Mouse (Mus musculus) ES-Bruce4 (cell line): ENCODE results near the gene Prpf31. TPM values are rescaled to one million over a fixed set of nuclear protein-coding genes. Genes with fewer than 3 reads are reported as not detected.

ENCODE experiments used
- H3K27ac ChIP-seq: 2 replicates; pipeline ENCODE4 v1.5.1; 2012; ENCODE audit warnings: low read length, inconsistent platforms; ENCODE audit not compliant: insufficient read depth
- H3K27me3 ChIP-seq: 2 replicates; pipeline ENCODE4 v1.6.1; 2012; ENCODE audit warnings: mild to moderate bottlenecking, low read length, inconsistent platforms; ENCODE audit not compliant: control insufficient read depth, poor library complexity, insufficient read depth, severe bottlenecking
- H3K36me3 ChIP-seq: 2 replicates; pipeline ENCODE4 v1.6.1; 2012; ENCODE audit warnings: inconsistent platforms, mild to moderate bottlenecking, low read length, moderate library complexity; ENCODE audit not compliant: control insufficient read depth, poor library complexity, insufficient read depth, severe bottlenecking
- H3K4me1 ChIP-seq: one replicate; pipeline ENCODE4 v1.8.1; 2011; ENCODE audit warnings: low read length; ENCODE audit not compliant: control insufficient read depth, insufficient read depth
- H3K4me3 ChIP-seq: 2 replicates; pipeline ENCODE4 v1.5.1; 2011; ENCODE audit warnings: low read depth, mild to moderate bottlenecking, low read length
- H3K9ac ChIP-seq: 2 replicates; pipeline ENCODE4 v1.6.1; 2012; ENCODE audit warnings: low read depth, mild to moderate bottlenecking, inconsistent platforms; ENCODE audit not compliant: poor library complexity, severe bottlenecking
- H3K9me3 ChIP-seq: replicated peaks from 2 replicates; pipeline ENCODE4 v1.6.1; 2012; ENCODE audit warnings: mild to moderate bottlenecking, low read length, inconsistent platforms; ENCODE audit not compliant: control insufficient read depth, poor library complexity, insufficient read depth, severe bottlenecking
- CTCF ChIP-seq: IDR thresholded peaks from one replicate; pipeline ENCODE4 v1.8.1; 2011; ENCODE audit warnings: low read depth, low read length
- EP300 ChIP-seq: IDR thresholded peaks from 2 replicates; pipeline ENCODE4 v1.6.1; 2011; ENCODE audit warnings: low read depth, low read length; ENCODE audit not compliant: insufficient read depth
- POLR2A ChIP-seq: IDR thresholded peaks from one replicate; pipeline ENCODE4 v1.8.1; 2011; ENCODE audit warnings: low read length; ENCODE audit not compliant: insufficient read depth
- polyA plus RNA-seq: library from polyadenylated mRNA; stranded (reverse); fragments of >200 nt; gene quantifications from 2 replicates; pipeline ENCODE4 v1.2.4, GENCODE M21; 2011; ENCODE audit warnings: low read depth; ENCODE audit not compliant: missing spikeins, insufficient read depth, insufficient read length

Prpf31 gene
- polyA plus RNA-seq, 1 experiment = 80.1 TPM

- Histone ChIP-seq H3K36me3 (peaks cover 29% of the 10 kb centered on the region), H3K9me3 (no peaks in the 10 kb centered on the region), H3K27me3 (no peaks in the 10 kb centered on the region), H3K4me1 (no peaks in the 10 kb centered on the region), H3K4me3 (peak overlapping the region; percentile 90), H3K9ac (peak overlapping the region; percentile 99), H3K27ac (no peak overlapping the region)
- TF ChIP-seq POLR2A (no peak), EP300 (no peak), CTCF (no peak)
Observed at GRCm38 (mm10) chr7:3646641-3647040, 16.9 kb downstream of the Prpf31 start.

- Histone ChIP-seq H3K27ac (no peak overlapping the region), H3K4me1 (no peaks in the 10 kb centered on the region), H3K27me3 (no peaks in the 10 kb centered on the region), H3K4me3 (no peak overlapping the region), H3K9ac (no peak overlapping the region), H3K9me3 (no peaks in the 10 kb centered on the region), H3K36me3 (peaks cover 97% of the 10 kb centered on the region)
- no peak for TF ChIP-seq CTCF
- TF ChIP-seq EP300 = no peak
- TF ChIP-seq POLR2A = no peak
Observed at GRCm38 (mm10) chr7:3656966-3657365, 27.2 kb downstream of the Prpf31 start.

GRCm38 (mm10) chr7:3658578-3658977, 28.8 kb downstream of the Prpf31 start:
- TF ChIP-seq EP300 (no peak), POLR2A (no peak), CTCF (no peak)
- Histone ChIP-seq H3K27ac (no peak overlapping the region), H3K9ac (no peak overlapping the region), H3K9me3 (no peaks in the 10 kb centered on the region), H3K4me1 (no peaks in the 10 kb centered on the region), H3K27me3 (no peaks in the 10 kb centered on the region), H3K36me3 (peaks cover 94% of the 10 kb centered on the region), H3K4me3 (no peak overlapping the region)

DNA sequence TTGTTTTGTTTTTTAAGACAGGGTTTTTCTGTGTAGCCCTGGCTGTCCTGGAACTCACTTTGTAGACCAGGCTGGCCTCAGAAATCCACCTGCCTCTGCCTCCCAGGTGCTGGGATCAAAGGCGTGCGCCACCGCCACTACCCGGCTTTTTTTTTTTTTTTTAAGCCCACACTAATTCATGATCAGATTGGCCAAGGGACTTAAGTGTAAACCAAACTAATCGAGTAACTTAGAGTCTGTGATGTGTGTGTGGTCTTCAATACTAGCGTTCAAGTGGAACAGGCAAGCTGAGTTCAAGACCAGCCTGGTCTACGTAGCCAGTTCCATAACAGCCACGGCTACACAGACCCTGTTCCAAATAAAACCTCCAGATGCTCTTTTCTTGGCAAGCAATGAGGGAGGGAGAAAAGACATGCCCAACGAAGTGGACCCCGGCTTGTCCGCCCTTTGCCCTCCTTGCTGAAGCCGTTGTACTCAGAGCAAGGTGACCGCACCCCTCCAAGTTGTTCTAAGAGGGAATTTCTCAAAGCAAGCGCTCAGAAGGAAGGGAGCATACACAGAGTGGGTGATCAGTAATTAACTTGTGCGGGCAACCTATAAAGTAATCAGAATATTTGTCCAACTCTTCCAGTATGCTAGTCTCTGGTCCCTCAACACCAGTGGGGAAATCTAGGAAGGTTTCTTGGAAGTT, 34.9 kb downstream of the Prpf31 start:
- no peak overlapping the region; the same call in 1 of the 2 replicates for H3K27ac ChIP-seq

GRCm38 (mm10) chr7:3665215-3666114, 35.7 kb downstream of the Prpf31 start, which contains the start of gene Leng1:
Gene Leng1, minus strand, starts transcription at chr7:3665840.
- H3K4me3 ChIP-seq = peak within 1 kb of the TSS; percentile 77
- H3K27me3 ChIP-seq = no peaks in the 10 kb centered on the region
- H3K4me1 ChIP-seq = no peaks in the 10 kb centered on the region
- peak within 1 kb of the TSS; percentile 75; the same call in 1 of the 2 replicates for H3K27ac ChIP-seq
- H3K36me3 ChIP-seq = peaks cover 28% of the 10 kb centered on the region
- TF ChIP-seq POLR2A (peak; percentile 78), CTCF (no peak)
- H3K9me3 ChIP-seq = no peaks in the 10 kb centered on the region
- peak within 1 kb of the TSS; percentile 53 for H3K9ac ChIP-seq

More for the DNA sequence above, 34.9 kb downstream of the Prpf31 start:
- Histone ChIP-seq H3K27me3 (no peaks in the 10 kb centered on the region), H3K4me3 (peak overlapping the region; percentile 77), H3K9me3 (no peaks in the 10 kb centered on the region), H3K4me1 (no peaks in the 10 kb centered on the region), H3K36me3 (peaks cover 36% of the 10 kb centered on the region), H3K9ac (peak overlapping the region; percentile 40)
- no peak for TF ChIP-seq EP300
- no peak for TF ChIP-seq CTCF
- no peak for TF ChIP-seq POLR2A
